Mouse (Mus musculus) hindlimb bud, embryonic 11.5 days (tissue): ENCODE measurements around the gene Zfp14.
A peak's percentile ranks its signal among the peaks of the same experiment; 100 is the strongest.

ENCODE experiments used
- DNase-seq: peaks from one replicate; pipeline ENCODE4 v3.0.0-alpha.2; 2012; ENCODE audit warnings: low read depth, low spot score; ENCODE audit errors: extremely low spot score

The Zfp14 gene

DNA sequence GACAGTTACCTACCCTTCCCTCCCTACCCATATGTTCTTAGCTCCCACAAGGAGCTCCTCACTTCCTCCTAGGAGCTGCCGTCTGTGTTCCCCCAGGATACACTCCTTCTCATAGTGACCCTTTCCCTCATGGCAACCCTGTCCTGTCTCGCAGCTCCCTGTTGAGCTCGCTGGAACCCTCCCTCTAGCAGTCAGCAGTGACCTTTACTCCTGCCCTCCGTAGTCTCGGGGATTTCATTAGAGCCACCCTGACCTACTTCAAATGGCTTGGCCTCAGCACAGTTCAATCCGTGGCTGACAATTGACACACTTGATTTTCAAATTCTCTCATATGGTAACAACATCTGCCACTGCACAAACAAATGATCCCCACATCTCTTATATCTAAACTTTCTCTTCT lies 20.5 kb downstream of the Zfp14 start:
- no peak for DNase-seq

DNA sequence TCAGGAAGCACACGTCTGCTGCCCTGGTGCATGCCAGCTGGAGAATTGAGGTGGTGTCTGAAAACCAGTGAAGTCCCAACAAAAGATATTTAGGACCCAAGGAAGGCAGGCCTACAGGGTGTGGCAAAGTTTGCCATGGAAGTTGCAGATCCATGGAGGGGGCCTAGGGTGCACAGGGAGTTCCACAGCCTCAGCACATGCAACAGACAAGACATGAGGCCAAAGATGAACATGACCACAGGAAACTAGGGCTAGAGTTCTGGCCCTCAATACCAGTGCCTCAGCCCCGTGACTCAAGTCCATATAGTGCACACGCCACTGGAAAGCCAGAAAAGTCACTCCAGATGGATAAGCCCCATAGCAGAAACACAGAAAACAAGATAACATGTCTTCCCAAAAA lies 22.6 kb downstream of the Zfp14 start:
- DNase-seq, result no peak

DNA sequence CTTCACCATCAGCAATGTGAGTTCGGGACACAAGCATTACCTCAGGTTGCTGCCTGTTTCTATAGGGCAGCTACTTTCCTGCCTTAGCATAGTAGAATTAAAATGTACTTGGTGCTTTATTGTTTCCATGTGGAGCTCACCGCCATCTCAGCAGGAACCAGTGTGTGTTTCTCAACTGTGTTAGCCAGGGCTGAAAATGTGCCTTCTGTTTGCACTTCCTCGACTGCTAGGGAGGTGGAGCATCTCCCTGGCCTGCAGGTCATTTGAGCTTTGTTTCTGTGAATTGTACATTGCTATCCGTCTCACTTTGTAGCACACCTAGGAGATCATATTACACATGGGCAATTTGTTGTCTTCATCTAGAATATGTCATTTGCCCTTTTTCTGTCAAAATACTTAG lies 23.8 kb downstream of the Zfp14 start:
- DNase-seq, result no peak

DNA sequence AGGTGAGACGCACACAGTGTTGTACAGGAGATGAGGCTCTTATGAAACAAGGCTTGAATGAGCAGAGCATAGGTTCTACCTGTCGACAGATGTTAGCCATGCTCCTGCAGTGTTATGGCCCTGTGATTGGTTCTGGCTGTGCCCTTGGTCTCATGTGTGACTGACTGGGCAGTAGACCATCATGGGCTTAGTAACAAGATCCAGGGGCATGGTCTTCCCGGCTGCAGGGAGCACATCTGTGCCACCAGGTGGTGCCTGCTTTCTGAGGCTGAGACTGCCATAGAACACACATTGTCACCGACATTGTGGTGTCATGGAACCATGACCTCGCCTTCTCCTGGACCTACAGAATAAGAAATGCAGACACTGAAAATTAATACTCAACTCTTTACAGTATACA lies 25.8 kb downstream of the Zfp14 start:
- DNase-seq, result no peak

- DNase-seq, result no peak
Measured at GRCm38 (mm10) chr7:30023800-30024199, 27.4 kb downstream of the Zfp14 start.

DNA sequence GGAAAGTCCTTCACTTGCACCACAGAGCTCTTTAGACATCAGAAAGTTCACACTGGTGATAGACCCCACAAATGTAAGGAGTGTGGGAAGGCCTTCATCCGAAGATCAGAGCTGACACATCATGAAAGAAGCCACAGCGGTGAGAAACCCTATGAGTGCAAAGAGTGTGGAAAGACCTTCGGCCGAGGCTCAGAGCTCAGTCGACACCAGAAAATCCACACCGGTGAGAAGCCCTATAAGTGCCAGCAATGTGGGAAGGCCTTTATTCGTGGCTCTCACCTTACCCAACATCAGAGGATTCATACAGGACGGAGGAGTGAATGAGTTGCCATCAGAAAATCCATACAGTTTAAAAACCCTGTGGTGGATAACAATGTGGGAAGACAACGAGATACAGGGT lies 27.9 kb downstream of the Zfp14 start:
- DNase-seq, result no peak

GRCm38 (mm10) chr7:30019543-30019942 lies 31.6 kb downstream of the Zfp14 start:
- DNase-seq, result no peak

DNA sequence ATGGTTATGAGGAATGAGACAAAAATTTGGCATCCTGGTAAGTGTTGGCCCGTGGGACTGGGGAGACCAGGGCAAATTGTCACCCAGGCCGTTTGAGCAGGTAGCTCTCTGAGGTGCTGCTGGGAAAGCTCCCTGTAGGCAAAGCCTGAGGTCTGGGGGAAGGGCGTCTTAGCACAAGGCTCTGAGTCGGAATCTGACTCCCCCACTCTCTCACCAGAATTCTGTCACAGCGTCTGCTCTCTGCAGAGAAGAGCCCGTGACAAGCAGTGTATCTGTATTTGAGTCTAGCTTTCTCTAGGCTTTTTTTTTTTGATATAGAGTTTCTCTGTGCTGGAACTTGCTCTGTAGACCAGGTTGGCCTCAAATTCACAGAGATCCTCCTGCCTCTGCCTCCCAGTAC lies 34.0 kb downstream of the Zfp14 start:
- no peak for DNase-seq

GRCm38 (mm10) chr7:30012956-30013363 lies 38.2 kb downstream of the Zfp14 start:
- peak; percentile 16 for DNase-seq

DNA sequence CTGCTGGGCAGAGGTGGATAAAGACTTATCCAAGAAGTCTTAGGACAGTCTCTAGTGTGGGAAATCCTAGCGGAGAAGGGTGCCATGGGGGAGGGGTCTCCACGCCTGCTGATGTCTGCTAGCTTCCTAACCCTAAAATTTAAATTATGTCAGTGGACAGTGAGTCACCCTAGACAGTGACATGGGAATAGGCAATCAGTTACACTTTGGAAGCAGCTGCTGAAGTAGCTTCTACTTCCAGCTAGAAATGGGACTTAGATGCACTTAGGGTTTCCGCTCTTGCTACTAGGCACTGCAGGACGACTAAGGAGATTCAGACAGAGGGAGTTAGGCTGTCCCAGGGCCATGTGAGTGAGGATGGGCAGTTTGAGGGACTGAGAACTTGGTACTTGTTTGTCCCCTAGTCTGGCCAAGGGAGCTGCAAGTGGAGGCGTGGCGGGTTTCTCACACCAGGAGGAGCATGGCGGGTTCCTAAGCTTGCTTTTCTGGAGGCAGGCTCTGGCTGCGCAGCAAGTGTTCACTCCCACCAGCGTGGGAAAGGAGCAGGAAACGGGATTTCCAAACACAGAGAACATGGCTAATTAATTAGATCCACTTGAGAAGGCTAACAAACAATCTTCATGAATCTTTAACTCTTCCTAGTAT lies 40.5 kb downstream of the Zfp14 start:
- DNase-seq, result no peak

GRCm38 (mm10) chr7:30009321-30010085 lies 41.7 kb downstream of the Zfp14 start:
- no peak for DNase-seq

DNA sequence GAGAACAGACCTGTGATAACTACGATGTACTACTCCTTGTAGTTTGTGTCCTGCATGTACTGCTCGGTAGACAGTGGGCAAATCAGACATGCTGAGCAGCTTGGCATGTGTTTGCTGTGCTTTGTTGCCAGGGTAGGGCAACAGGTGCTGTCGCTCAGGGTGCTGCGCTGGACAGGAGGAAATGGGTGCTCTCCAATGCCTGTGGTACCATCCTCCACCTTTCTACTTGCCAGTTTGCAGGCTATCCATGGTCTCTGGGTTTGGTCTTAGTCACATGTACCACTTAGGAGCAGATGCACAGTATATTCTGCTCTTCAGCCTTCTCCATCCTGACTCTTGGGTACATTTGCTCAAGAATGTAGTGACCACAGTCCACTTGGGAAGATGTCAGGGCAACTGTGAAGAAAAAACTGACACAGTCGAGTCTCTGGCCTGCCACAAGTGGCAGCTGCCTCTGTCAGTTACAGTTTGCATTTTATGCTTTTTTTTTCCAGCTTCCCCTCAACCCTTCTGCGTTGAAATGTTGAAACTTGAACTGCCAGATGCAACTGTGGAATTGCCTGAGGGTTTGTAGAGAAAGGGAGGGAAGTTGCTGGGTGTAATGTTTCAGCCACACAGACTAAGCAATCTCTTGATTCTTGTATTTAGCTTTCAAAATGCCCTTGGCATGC lies 43.0 kb downstream of the Zfp14 start:
- no peak for DNase-seq

GRCm38 (mm10) chr7:30007601-30008000 lies 43.6 kb downstream of the Zfp14 start:
- no peak for DNase-seq

DNA sequence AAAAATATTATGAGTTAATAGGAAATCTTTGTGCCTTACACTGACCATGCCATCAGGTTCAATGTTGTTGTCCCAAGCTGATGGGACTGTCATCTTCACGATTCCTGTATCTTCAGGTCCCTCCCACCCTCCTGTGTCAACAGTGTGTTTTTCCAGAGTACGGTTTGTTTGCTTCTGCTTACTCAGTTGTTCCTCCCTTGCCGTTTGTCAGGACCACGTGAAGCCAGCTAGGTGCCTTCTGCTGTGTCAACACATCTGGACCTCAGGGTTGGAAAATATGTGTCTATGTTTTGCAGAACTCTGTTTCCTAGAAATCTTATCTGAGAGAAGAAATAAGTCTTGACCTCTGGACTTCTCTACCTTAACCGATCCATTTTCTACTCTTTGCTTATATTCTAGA lies 50.6 kb downstream of the Zfp14 start:
- no peak for DNase-seq

DNA sequence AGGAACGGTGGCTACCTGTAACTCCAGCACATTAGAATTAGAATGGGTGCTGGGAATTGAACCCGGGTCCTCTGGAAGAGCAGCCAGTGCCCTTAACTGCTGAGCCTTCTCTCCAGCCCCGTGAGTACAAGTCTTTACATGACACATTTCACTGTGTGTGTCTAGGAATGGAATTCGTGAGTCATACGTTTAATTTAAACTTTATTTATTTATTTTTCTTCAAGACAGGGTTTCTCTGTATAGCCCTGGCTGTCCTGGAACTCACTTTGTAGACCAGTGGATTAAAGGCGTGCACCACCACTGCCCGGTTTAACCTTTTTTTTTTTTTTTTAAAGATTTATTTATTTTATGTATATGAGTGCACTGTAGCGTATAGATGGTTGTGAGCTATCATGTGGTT lies 56.0 kb downstream of the Zfp14 start:
- no peak for DNase-seq

- DNase-seq, result no peak
Measured at GRCm38 (mm10) chr7:29993340-29993739, 57.8 kb downstream of the Zfp14 start.

- no peak for DNase-seq
Measured at GRCm38 (mm10) chr7:29992698-29993097, 58.5 kb downstream of the Zfp14 start.

- DNase-seq, result no peak
Measured at GRCm38 (mm10) chr7:29989031-29989430, 62.1 kb downstream of the Zfp14 start.

- DNase-seq, result no peak
Measured at GRCm38 (mm10) chr7:29987551-29987950, 63.6 kb downstream of the Zfp14 start.
